Mouse (Mus musculus): ENCODE measurements at regions not wholly inside any gene's neighbourhood (a gene's known extent, or its start where the extent isn't known, plus 50 kb on each side); places are given as distances from the start of the nearest gene placed in this dataset.
"Not testable (repeated sequence)": the region's sequence is repeated elsewhere in the genome, so short reads cannot be mapped to it uniquely, and the experiment has no call there.

DNA sequence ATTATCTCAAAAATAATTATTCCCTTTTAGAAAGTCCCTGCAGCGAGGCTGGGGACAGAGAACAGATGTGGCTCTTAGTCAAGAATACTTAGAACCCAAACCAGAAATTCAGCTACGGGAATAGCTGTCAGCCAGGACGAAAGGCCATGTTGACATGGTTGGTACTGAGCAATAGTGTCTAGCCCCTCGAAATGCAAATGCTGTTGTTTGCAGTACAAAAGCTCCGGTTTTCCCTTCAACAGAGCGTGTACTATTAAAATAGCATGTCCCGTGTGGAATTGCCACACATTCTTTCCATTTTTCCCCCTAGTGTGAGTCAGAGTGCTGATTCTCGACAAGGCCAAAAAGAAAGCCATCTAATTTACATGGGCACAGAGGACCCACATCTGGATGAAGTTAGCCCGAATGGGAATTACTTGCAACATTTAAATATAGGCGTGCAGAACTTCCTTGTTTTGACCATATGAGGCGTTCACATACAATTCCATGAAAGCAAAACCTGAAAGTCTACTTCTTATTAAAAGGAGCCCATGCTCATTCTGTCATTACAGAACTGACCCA, 253.7 kb downstream of the Pten start:
- Histone ChIP-seq H3K9me3 (ENCODE audit: control insufficient read depth, low read length) (no peaks in the 10 kb centered on the region), H3K4me2 (ENCODE audit: low read depth) (no peak overlapping the region), H3K4me3 (ENCODE audit: insufficient read depth in 1 of 2, low read depth in 2 of 2, low read length in 2 of 2) (no peak overlapping the region), H3K4me1 (replicated peaks; ENCODE audit: control insufficient read depth in 2 of 2, insufficient read depth in 2 of 2, low read length in 1 of 2) (no peaks in the 10 kb centered on the region), H3K27me3 (ENCODE audit: control insufficient read depth, insufficient read depth, low read length) (no peaks in the 10 kb centered on the region), H3K27ac (no peak overlapping the region), H3K9ac (replicated peaks) (no peak overlapping the region), H3K36me3 (replicated peaks; ENCODE audit: control insufficient read depth, insufficient read depth, low read depth) (no peaks in the 10 kb centered on the region)
- TF ChIP-seq CTCF (IDR thresholded peaks at IDR 0.05; ENCODE audit: low read depth) (no peak), EP300 (IDR thresholded peaks at IDR 0.05; ENCODE audit: low read depth) (no peak)
- no peak for ATAC-seq (ENCODE audit: insufficient read depth)
- no peak for DNase-seq (ENCODE audit: low read depth in 3 of 3, low spot score in 3 of 3)
- 71% methylated on average over 11 of the region's 11 CpGs for WGBS (ENCODE audit: insufficient replicate concordance)

DNA sequence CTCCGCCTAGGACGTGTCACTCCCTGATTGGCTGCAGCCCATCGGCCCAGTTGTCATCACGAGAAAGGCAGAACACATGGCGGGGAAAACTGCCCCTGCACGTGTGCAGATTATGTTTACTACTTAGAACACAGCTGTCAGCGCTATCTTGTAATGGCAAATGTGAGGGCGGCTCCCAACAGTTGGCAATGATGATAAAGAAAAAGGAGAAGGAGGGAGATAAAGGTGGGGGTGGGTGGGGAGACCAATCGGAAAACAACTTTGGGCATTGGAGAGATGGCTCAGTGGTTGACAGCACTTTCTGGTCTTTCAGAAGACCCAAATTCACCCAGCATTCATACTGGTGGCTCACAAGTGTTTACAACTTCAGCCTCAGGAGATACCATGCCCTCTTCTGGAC, 257.6 kb downstream of the Pten start:
- ATAC-seq (ENCODE audit: insufficient read depth); H3K36me3 ChIP-seq (replicated peaks; ENCODE audit: control insufficient read depth, insufficient read depth, low read depth); H3K9me3 ChIP-seq (ENCODE audit: control insufficient read depth, low read length); H3K27ac ChIP-seq; H3K4me2 ChIP-seq (ENCODE audit: low read depth); DNase-seq (ENCODE audit: low read depth in 3 of 3, low spot score in 3 of 3); H3K27me3 ChIP-seq (ENCODE audit: control insufficient read depth, insufficient read depth, low read length); H3K4me1 ChIP-seq (replicated peaks; ENCODE audit: control insufficient read depth in 2 of 2, insufficient read depth in 2 of 2, low read length in 1 of 2); H3K4me3 ChIP-seq (ENCODE audit: insufficient read depth in 1 of 2, low read depth in 2 of 2, low read length in 2 of 2); H3K9ac ChIP-seq (replicated peaks): not testable (repeated sequence)
- 0 out of 2 replicates have a peak, but pooled peaks have one; percentile 12 for TF ChIP-seq EP300 (IDR thresholded peaks at IDR 0.05; ENCODE audit: low read depth)
- WGBS (ENCODE audit: insufficient replicate concordance), result 63% methylated on average over 9 of the region's 9 CpGs

GRCm38 (mm10) chr19:33021161-33021560, 263.9 kb downstream of the Pten start:
- Histone ChIP-seq H3K9ac (replicated peaks) (no peak overlapping the region), H3K4me1 (replicated peaks; ENCODE audit: control insufficient read depth in 2 of 2, insufficient read depth in 2 of 2, low read length in 1 of 2) (no peaks in the 10 kb centered on the region), H3K36me3 (replicated peaks; ENCODE audit: control insufficient read depth, insufficient read depth, low read depth) (no peaks in the 10 kb centered on the region), H3K27me3 (ENCODE audit: control insufficient read depth, insufficient read depth, low read length) (no peaks in the 10 kb centered on the region), H3K4me3 (ENCODE audit: insufficient read depth in 1 of 2, low read depth in 2 of 2, low read length in 2 of 2) (no peak overlapping the region), H3K4me2 (ENCODE audit: low read depth) (no peak overlapping the region), H3K9me3 (ENCODE audit: control insufficient read depth, low read length) (no peaks in the 10 kb centered on the region), H3K27ac (no peak overlapping the region)
- no peak for TF ChIP-seq EP300 (IDR thresholded peaks at IDR 0.05; ENCODE audit: low read depth)
- TF ChIP-seq CTCF (IDR thresholded peaks at IDR 0.05; ENCODE audit: low read depth), result no peak
- WGBS (ENCODE audit: insufficient replicate concordance), result 65% methylated on average over 3 of the region's 3 CpGs
- no peak for DNase-seq (ENCODE audit: low read depth in 3 of 3, low spot score in 3 of 3)
- no peak for ATAC-seq (ENCODE audit: insufficient read depth)

DNA sequence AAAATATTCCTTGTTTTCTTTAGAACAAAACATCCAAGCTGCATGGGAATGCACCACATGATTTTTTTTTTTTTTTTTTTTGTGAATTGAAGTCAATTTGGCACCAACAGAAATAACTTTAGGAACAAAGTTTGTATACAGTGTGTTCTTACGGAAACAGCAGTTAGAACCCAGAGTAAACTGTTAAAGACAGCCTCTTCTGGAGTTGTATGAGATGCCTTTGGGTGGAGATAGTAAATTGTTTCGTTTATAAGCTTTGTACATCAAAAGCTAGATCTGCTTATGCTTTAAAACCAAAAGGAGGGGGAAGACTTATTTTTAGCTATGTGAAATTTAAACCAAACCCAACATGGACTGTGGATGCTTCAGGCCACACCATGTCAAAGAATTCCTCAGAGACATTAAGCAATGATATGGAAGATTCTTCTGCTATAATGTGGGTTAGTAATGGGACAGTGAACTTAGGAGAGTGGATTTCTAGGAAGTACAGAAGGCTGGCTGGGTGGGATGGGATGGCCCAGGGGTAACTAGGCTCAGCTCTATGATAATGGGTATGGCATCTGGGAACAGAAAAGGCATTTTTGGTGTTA, 265.6 kb downstream of the Pten start:
- Histone ChIP-seq H3K27ac (no peak overlapping the region), H3K27me3 (ENCODE audit: control insufficient read depth, insufficient read depth, low read length) (no peaks in the 10 kb centered on the region), H3K9me3 (ENCODE audit: control insufficient read depth, low read length) (no peaks in the 10 kb centered on the region), H3K4me2 (ENCODE audit: low read depth) (no peak overlapping the region), H3K9ac (replicated peaks) (no peak overlapping the region), H3K4me3 (ENCODE audit: insufficient read depth in 1 of 2, low read depth in 2 of 2, low read length in 2 of 2) (no peak overlapping the region), H3K4me1 (replicated peaks; ENCODE audit: control insufficient read depth in 2 of 2, insufficient read depth in 2 of 2, low read length in 1 of 2) (no peaks in the 10 kb centered on the region), H3K36me3 (replicated peaks; ENCODE audit: control insufficient read depth, insufficient read depth, low read depth) (no peaks in the 10 kb centered on the region)
- TF ChIP-seq CTCF (IDR thresholded peaks at IDR 0.05; ENCODE audit: low read depth) (no peak), EP300 (IDR thresholded peaks at IDR 0.05; ENCODE audit: low read depth) (no peak)
- 50% methylated on average over 2 of the region's 2 CpGs for WGBS (ENCODE audit: insufficient replicate concordance)
- DNase-seq (ENCODE audit: low read depth in 3 of 3, low spot score in 3 of 3) (no peak), ATAC-seq (ENCODE audit: insufficient read depth) (no peak)

GRCm38 (mm10) chr19:33029688-33030444, 272.6 kb downstream of the Pten start:
- no peak for ATAC-seq (ENCODE audit: insufficient read depth)

More at GRCm38 (mm10) chr19:33029688-33030444, 272.6 kb downstream of the Pten start:
- WGBS (ENCODE audit: insufficient replicate concordance), result 71% methylated on average over 5 of the region's 5 CpGs
- no peak for TF ChIP-seq EP300 (IDR thresholded peaks at IDR 0.05; ENCODE audit: low read depth)
- no peak for TF ChIP-seq CTCF (IDR thresholded peaks at IDR 0.05; ENCODE audit: low read depth)
- no peaks in the 10 kb centered on the region for H3K4me1 ChIP-seq (replicated peaks; ENCODE audit: control insufficient read depth in 2 of 2, insufficient read depth in 2 of 2, low read length in 1 of 2)
- no peak overlapping the region for H3K4me2 ChIP-seq (ENCODE audit: low read depth)
- no peaks in the 10 kb centered on the region for H3K9me3 ChIP-seq (ENCODE audit: control insufficient read depth, low read length)
- no peak overlapping the region for H3K9ac ChIP-seq (replicated peaks)
- H3K27me3 ChIP-seq (ENCODE audit: control insufficient read depth, insufficient read depth, low read length), result no peaks in the 10 kb centered on the region
- no peak overlapping the region for H3K4me3 ChIP-seq (ENCODE audit: insufficient read depth in 1 of 2, low read depth in 2 of 2, low read length in 2 of 2)
- no peak overlapping the region for H3K27ac ChIP-seq
- no peak for DNase-seq (ENCODE audit: low read depth in 3 of 3, low spot score in 3 of 3)
- no peaks in the 10 kb centered on the region for H3K36me3 ChIP-seq (replicated peaks; ENCODE audit: control insufficient read depth, insufficient read depth, low read depth)

Data from liver, embryonic 14.5 days (tissue).